Mouse (Mus musculus): Measurements from ENCODE around the gene Cep85l. TPM values are rescaled to one million over a fixed set of nuclear protein-coding genes. Genes with fewer than 3 reads are reported as not detected.

Gene Cep85l
- total and polyA plus RNA-seq, 3 experiments: 4.3 to 5.7 (median 5.0) TPM

DNA sequence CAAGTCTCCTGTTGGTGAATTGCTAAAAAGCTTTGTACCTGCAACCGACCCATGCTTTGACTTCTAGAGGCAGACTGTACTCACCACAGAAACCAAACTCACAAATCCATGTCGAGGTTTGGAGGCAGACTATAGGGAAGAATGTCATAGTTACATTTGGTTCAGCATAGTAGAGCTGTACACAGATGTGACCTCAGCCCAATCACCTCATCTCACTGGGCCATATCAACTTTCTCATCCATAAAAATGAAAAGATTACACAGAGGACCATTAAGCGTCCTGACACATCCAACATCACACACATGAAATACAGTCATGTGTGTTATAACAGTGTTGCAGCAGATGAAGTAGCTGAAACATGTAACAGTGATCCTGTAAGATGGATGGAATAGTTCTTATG is 19.3 kb upstream of the Cep85l start:
- H3K36me3 ChIP-seq (replicated peaks in 1 of 2; ENCODE audit: control insufficient read depth in 1 of 2, insufficient read depth in 1 of 2, low read length in 1 of 2): no peaks in the 10 kb centered on the region
- DNase-seq (ENCODE audit: extremely low read depth): no peak
- in situ Hi-C loops (cut with MboI; ENCODE audit: low pct_ligation_motif_present, low pct_unique_long_range_greater_than_20kb, low sequenced_read_pairs) (no loop called here), dilution Hi-C loops (cut with MboI; ENCODE audit: extremely low pct_ligation_motif_present, extremely low pct_unique_long_range_greater_than_20kb, low sequenced_read_pairs) (no loop called here)
- H3K4me2 ChIP-seq (ENCODE audit: insufficient read depth, low read depth, poor library complexity, severe bottlenecking): peak overlapping the region; percentile 64
- H3K9ac ChIP-seq (ENCODE audit: insufficient read depth, low read depth): no peak overlapping the region
- H3K9me3 ChIP-seq (replicated peaks; ENCODE audit: low read length): peaks cover 3% of the 10 kb centered on the region
- no peak overlapping the region for H3K27ac ChIP-seq (ENCODE audit: insufficient read depth, low read depth)
- peaks cover 7 to 24% of the 10 kb centered on the region in 2 experiments for H3K4me1 ChIP-seq (ENCODE audit: control insufficient read depth in 1 of 2, insufficient read depth in 2 of 2)
- no peaks in the 10 kb centered on the region for H3K79me2 ChIP-seq (replicated peaks; ENCODE audit: control insufficient read depth, extremely low read depth, insufficient read depth, poor library complexity, severe bottlenecking)
- no peaks in the 10 kb centered on the region for H3K27me3 ChIP-seq (replicated peaks)
- H3K4me3 ChIP-seq (replicated peaks in 1 of 3; ENCODE audit: low read depth in 2 of 3, low read length in 2 of 3, poor library complexity in 1 of 3): peak overlapping the region in 1 of 3 experiments; percentile 24
- TF ChIP-seq MYC (IDR thresholded peaks at IDR 0.05; ENCODE audit: low read depth, low read length) (no peak), NELFE (IDR thresholded peaks at IDR 0.05; ENCODE audit: low read depth, low read length) (no peak), IRF4 (IDR thresholded peaks at IDR 0.05; ENCODE audit: low read depth, low read length) (no peak), BHLHE40 (IDR thresholded peaks at IDR 0.05; ENCODE audit: low read depth, low read length) (0 out of 2 replicates have a peak, but pooled peaks have one; percentile 1)

DNA sequence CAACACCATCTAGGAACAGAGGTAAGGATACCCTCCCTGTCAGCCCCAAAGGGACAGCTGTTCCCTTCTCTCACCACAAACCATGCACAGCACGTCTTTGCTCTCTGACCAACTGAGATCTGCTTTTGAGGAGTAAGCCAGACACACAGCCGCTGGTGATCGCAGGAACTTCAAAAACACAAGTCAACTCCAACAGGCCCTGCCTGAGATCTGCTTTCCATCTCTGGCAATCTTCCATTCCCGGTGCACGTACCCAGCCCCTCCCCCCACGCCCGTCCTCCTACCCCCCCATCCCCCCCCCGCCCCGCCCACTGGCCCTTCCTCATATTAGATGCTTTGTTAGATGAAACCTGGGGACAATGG is 18.8 kb upstream of the Cep85l start:
- dilution Hi-C loops (cut with MboI; ENCODE audit: extremely low pct_ligation_motif_present, extremely low pct_unique_long_range_greater_than_20kb, low sequenced_read_pairs) (no loop called here), in situ Hi-C loops (cut with MboI; ENCODE audit: low pct_ligation_motif_present, low pct_unique_long_range_greater_than_20kb, low sequenced_read_pairs) (no loop called here)
- no peak overlapping the region for H3K27ac ChIP-seq (ENCODE audit: insufficient read depth, low read depth)
- H3K9ac ChIP-seq (ENCODE audit: insufficient read depth, low read depth): peak overlapping the region; percentile 51
- peaks cover 3% of the 10 kb centered on the region for H3K9me3 ChIP-seq (replicated peaks; ENCODE audit: low read length)
- H3K79me2 ChIP-seq (replicated peaks; ENCODE audit: control insufficient read depth, extremely low read depth, insufficient read depth, poor library complexity, severe bottlenecking): no peaks in the 10 kb centered on the region
- H3K4me3 ChIP-seq (replicated peaks in 1 of 3; ENCODE audit: low read depth in 2 of 3, low read length in 2 of 3, poor library complexity in 1 of 3): peak overlapping the region; percentile 19 to 55 (median 51)
- TF ChIP-seq CHD2 (IDR thresholded peaks at IDR 0.05; ENCODE audit: low read length): peak; percentile 72; the same call in 1 of the 2 replicates
- TF ChIP-seq BHLHE40 (IDR thresholded peaks at IDR 0.05; ENCODE audit: low read depth, low read length): peak; percentile 7; the same call in 1 of the 2 replicates
- peak; percentile 37; the same call in 1 of the 2 replicates for TF ChIP-seq MXI1 (IDR thresholded peaks at IDR 0.05; ENCODE audit: low read depth, low read length)
- TF ChIP-seq RCOR1 (conservative IDR thresholded peaks at IDR 0.05; ENCODE audit: low read depth, low read length): no peak
- no peaks in the 10 kb centered on the region for H3K36me3 ChIP-seq (replicated peaks in 1 of 2; ENCODE audit: control insufficient read depth in 1 of 2, insufficient read depth in 1 of 2, low read length in 1 of 2)
- no peak for DNase-seq (ENCODE audit: extremely low read depth)
- H3K27me3 ChIP-seq (replicated peaks): no peaks in the 10 kb centered on the region
- peak overlapping the region; percentile 64 for H3K4me2 ChIP-seq (ENCODE audit: insufficient read depth, low read depth, poor library complexity, severe bottlenecking)
- peaks cover 7 to 27% of the 10 kb centered on the region in 2 experiments for H3K4me1 ChIP-seq (ENCODE audit: control insufficient read depth in 1 of 2, insufficient read depth in 2 of 2)

DNA sequence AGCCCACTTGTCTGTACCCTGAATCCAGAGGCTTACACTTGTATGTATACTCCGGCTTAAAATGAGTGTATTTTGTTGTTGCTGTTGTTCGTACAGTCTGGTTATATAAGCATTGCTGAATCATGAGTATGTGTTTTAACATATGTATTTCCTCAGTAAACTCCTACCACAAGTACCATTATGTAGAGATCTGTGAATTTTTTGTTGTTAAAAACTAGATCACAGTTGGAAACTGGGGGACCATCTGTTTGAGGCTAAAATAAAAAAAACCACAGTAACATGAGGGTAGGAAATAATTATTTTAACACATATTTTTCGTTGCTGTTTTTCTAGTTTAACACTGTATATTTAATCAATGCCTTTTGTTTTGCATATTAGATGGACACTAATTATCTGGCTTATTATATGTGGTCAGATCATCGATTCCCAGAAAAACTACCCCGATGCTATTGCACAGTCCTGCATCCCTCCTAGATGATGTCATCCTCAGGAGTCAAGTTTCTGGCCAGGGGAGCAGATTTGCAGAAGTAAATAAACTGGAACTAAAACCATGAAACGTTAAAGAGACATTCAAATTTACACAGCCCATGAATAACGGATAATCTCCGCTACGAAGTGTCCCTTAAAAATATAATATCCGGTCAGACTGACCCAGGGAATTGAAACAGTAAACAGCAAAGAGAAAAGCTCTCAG is 18.2 kb upstream of the Cep85l start:
- peak overlapping the region; percentile 19 to 55 (median 51) for H3K4me3 ChIP-seq (replicated peaks in 1 of 3; ENCODE audit: low read depth in 2 of 3, low read length in 2 of 3, poor library complexity in 1 of 3)
- peak overlapping the region; percentile 64 for H3K4me2 ChIP-seq (ENCODE audit: insufficient read depth, low read depth, poor library complexity, severe bottlenecking)
- H3K27me3 ChIP-seq (replicated peaks): no peaks in the 10 kb centered on the region
- DNase-seq (ENCODE audit: extremely low read depth): no peak
- H3K79me2 ChIP-seq (replicated peaks; ENCODE audit: control insufficient read depth, extremely low read depth, insufficient read depth, poor library complexity, severe bottlenecking): no peaks in the 10 kb centered on the region
- H3K4me1 ChIP-seq (ENCODE audit: control insufficient read depth in 1 of 2, insufficient read depth in 2 of 2): peaks cover 7 to 27% of the 10 kb centered on the region in 2 experiments
- no peak overlapping the region for H3K27ac ChIP-seq (ENCODE audit: insufficient read depth, low read depth)
- H3K36me3 ChIP-seq (replicated peaks in 1 of 2; ENCODE audit: control insufficient read depth in 1 of 2, insufficient read depth in 1 of 2, low read length in 1 of 2): no peaks in the 10 kb centered on the region
- in situ Hi-C loops (cut with MboI; ENCODE audit: low pct_ligation_motif_present, low pct_unique_long_range_greater_than_20kb, low sequenced_read_pairs) (no loop called here), dilution Hi-C loops (cut with MboI; ENCODE audit: extremely low pct_ligation_motif_present, extremely low pct_unique_long_range_greater_than_20kb, low sequenced_read_pairs) (no loop called here)
- peak overlapping the region; percentile 51 for H3K9ac ChIP-seq (ENCODE audit: insufficient read depth, low read depth)
- TF ChIP-seq TCF12 (IDR thresholded peaks at IDR 0.05; ENCODE audit: low read depth, low read length): no peak
- TF ChIP-seq GABPA (IDR thresholded peaks at IDR 0.05; ENCODE audit: insufficient replicate concordance, low read depth, low read length): no peak
- TF ChIP-seq MAZ (IDR thresholded peaks at IDR 0.05; ENCODE audit: low read depth, low read length): no peak
- no peak for TF ChIP-seq PAX5 (IDR thresholded peaks at IDR 0.05; ENCODE audit: low read length)
- TF ChIP-seq CHD2 (IDR thresholded peaks at IDR 0.05; ENCODE audit: low read length): no peak
- TF ChIP-seq ZKSCAN1 (IDR thresholded peaks at IDR 0.05; ENCODE audit: borderline replicate concordance, low read depth, low read length): no peak
- no peak for TF ChIP-seq ZNF384 (IDR thresholded peaks at IDR 0.05; ENCODE audit: low read depth, low read length)
- no peak for TF ChIP-seq E2F4 (IDR thresholded peaks at IDR 0.05; ENCODE audit: insufficient replicate concordance, low read depth, low read length)
- TF ChIP-seq EP300 (IDR thresholded peaks at IDR 0.05; ENCODE audit: low read length): no peak
- no peak for TF ChIP-seq ZC3H11A (IDR thresholded peaks at IDR 0.05; ENCODE audit: low read depth, low read length)
- TF ChIP-seq ETS1 (conservative IDR thresholded peaks at IDR 0.05; ENCODE audit: low read depth, low read length): no peak
- no peak for TF ChIP-seq CHD1 (IDR thresholded peaks at IDR 0.05; ENCODE audit: low read depth, low read length)
- TF ChIP-seq NRF1 (IDR thresholded peaks at IDR 0.05; ENCODE audit: low read depth, low read length): no peak
- no peak for TF ChIP-seq TBP (conservative IDR thresholded peaks at IDR 0.05; ENCODE audit: low read depth, low read length)
- TF ChIP-seq ZMIZ1 (IDR thresholded peaks at IDR 0.05; ENCODE audit: low read depth, low read length): no peak
- no peak for TF ChIP-seq MAFK (IDR thresholded peaks at IDR 0.05; ENCODE audit: insufficient replicate concordance, low read length)
- peaks cover 3% of the 10 kb centered on the region for H3K9me3 ChIP-seq (replicated peaks; ENCODE audit: low read length)

All from CH12.LX (cell line).